Mouse (Mus musculus) hindbrain, embryonic 16.5 days (tissue): Measurements from ENCODE around the gene Hivep2. TPM values are rescaled to one million over a fixed set of nuclear protein-coding genes. Genes with fewer than 3 reads are reported as not detected.

Source experiments
- ATAC-seq: fragments of 200-750 bp; cut with Nextera tagmentation; 2 replicates; pipeline ENCODE4 v1.8.0; 2017; ENCODE audit warnings: moderate TSS enrichment, moderate library complexity
- H3K27ac ChIP-seq: fragments of 300-500 bp; sonication (generic); 2 replicates; pipeline ENCODE4 v1.5.1; 2014; ENCODE audit warnings: low read depth, mild to moderate bottlenecking, control low read depth, low read length, moderate library complexity
- H3K27me3 ChIP-seq: fragments of 300-500 bp; sonication (generic); replicated peaks from 2 replicates; pipeline ENCODE4 v1.6.1; 2014; ENCODE audit warnings: low read length; ENCODE audit not compliant: control insufficient read depth, insufficient read depth
- H3K36me3 ChIP-seq: fragments of 300-500 bp; sonication (generic); 2 replicates; pipeline ENCODE4 v1.6.1; 2014; ENCODE audit warnings: mild to moderate bottlenecking, low read length, moderate library complexity, mixed read lengths; ENCODE audit not compliant: control insufficient read depth, insufficient read depth
- H3K4me1 ChIP-seq: fragments of 300-500 bp; sonication (generic); 2 replicates; pipeline ENCODE4 v1.6.1; 2014; ENCODE audit warnings: low read depth, low read length; ENCODE audit not compliant: control insufficient read depth, insufficient read depth
- H3K4me2 ChIP-seq: fragments of 300-500 bp; sonication (generic); 2 replicates; pipeline ENCODE4 v1.6.1; 2014; ENCODE audit warnings: mild to moderate bottlenecking, low read length, control low read depth, moderate library complexity
- H3K4me3 ChIP-seq: fragments of 300-500 bp; sonication (generic); 2 replicates; pipeline ENCODE4 v1.5.1; 2014; ENCODE audit warnings: mild to moderate bottlenecking, low read length, control low read depth, moderate library complexity
- H3K9ac ChIP-seq: fragments of 300-500 bp; sonication (generic); 2 replicates; pipeline ENCODE4 v1.6.1; 2014; ENCODE audit warnings: low read depth, mild to moderate bottlenecking, control low read depth, low read length, moderate library complexity
- H3K9me3 ChIP-seq: fragments of 300-500 bp; sonication (generic); 2 replicates; pipeline ENCODE4 v1.6.1; 2014; ENCODE audit warnings: mild to moderate bottlenecking, low read length, moderate library complexity; ENCODE audit not compliant: control insufficient read depth
- WGBS: fragments of 180-500 bp; shearing (Covaris S2); extraction: QIAGEN DNeasy Blood & Tissue Kit; methylation state at CpG from one replicate; pipeline ENCODE4 v1.1.7; 2014; 5-methylcytosine and 5-hydroxymethylcytosine counted together
- polyA plus RNA-seq: library from polyadenylated mRNA; unstranded; fragments of >200 nt; fragmentation: Nextera tagmentation; extraction: Ambion mirVana; gene quantifications from 2 replicates; pipeline ENCODE4 v1.2.1, GENCODE M21; 2015

Gene Hivep2
- polyA plus RNA-seq, 1 experiment from 2014 or later, result 12.5 TPM

- no peaks in the 10 kb centered on the region for H3K36me3 ChIP-seq
- no peak overlapping the region for H3K9ac ChIP-seq
- WGBS, result 78% methylated on average over 7 of the region's 7 CpGs
- no peak overlapping the region for H3K27ac ChIP-seq
- H3K9me3 ChIP-seq, result peaks cover 2% of the 10 kb centered on the region; the same call in 1 of the 2 replicates
- H3K4me3 ChIP-seq, result no peak overlapping the region
- no peak for ATAC-seq
- H3K27me3 ChIP-seq, result no peaks in the 10 kb centered on the region
- no peak overlapping the region for H3K4me2 ChIP-seq
- H3K4me1 ChIP-seq, result no peaks in the 10 kb centered on the region
These were observed 121.4 kb downstream of the Hivep2 start for GRCm38 (mm10) chr10:14087316-14087715.

GRCm38 (mm10) chr10:14089488-14089887, 123.6 kb downstream of the Hivep2 start:
- Histone ChIP-seq H3K9me3 (peaks cover 2% of the 10 kb centered on the region; the same call in 1 of the 2 replicates), H3K27me3 (no peaks in the 10 kb centered on the region), H3K4me2 (no peak overlapping the region), H3K9ac (no peak overlapping the region), H3K4me1 (no peaks in the 10 kb centered on the region), H3K4me3 (no peak overlapping the region), H3K27ac (no peak overlapping the region), H3K36me3 (no peaks in the 10 kb centered on the region)
- WGBS, result 55% methylated on average over 9 of the region's 9 CpGs
- no peak for ATAC-seq

GRCm38 (mm10) chr10:14094033-14094432, 128.2 kb downstream of the Hivep2 start:
- H3K9ac ChIP-seq, result no peak overlapping the region
- H3K27me3 ChIP-seq, result no peaks in the 10 kb centered on the region
- ATAC-seq, result no peak
- WGBS, result 89% methylated on average over 4 of the region's 4 CpGs
- H3K4me3 ChIP-seq, result no peak overlapping the region
- no peaks in the 10 kb centered on the region for H3K36me3 ChIP-seq
- no peak overlapping the region for H3K27ac ChIP-seq
- peaks cover 2% of the 10 kb centered on the region; the same call in 1 of the 2 replicates for H3K9me3 ChIP-seq
- H3K4me2 ChIP-seq, result no peak overlapping the region
- no peaks in the 10 kb centered on the region for H3K4me1 ChIP-seq

GRCm38 (mm10) chr10:14096045-14096444, 130.2 kb downstream of the Hivep2 start:
- H3K27ac ChIP-seq, result no peak overlapping the region
- H3K27me3 ChIP-seq, result no peaks in the 10 kb centered on the region
- H3K4me1 ChIP-seq, result no peaks in the 10 kb centered on the region
- 76% methylated on average over 3 of the region's 3 CpGs for WGBS
- peaks cover 2% of the 10 kb centered on the region; the same call in 1 of the 2 replicates for H3K9me3 ChIP-seq
- no peak for ATAC-seq
- H3K9ac ChIP-seq, result no peak overlapping the region
- no peaks in the 10 kb centered on the region for H3K36me3 ChIP-seq
- H3K4me2 ChIP-seq, result no peak overlapping the region
- no peak overlapping the region for H3K4me3 ChIP-seq

GRCm38 (mm10) chr10:14099182-14099581, 133.3 kb downstream of the Hivep2 start:
- WGBS, result 81% methylated on average over 4 of the region's 4 CpGs
- no peak overlapping the region for H3K4me2 ChIP-seq
- H3K36me3 ChIP-seq, result no peaks in the 10 kb centered on the region
- no peak for ATAC-seq
- H3K27ac ChIP-seq, result no peak overlapping the region
- no peaks in the 10 kb centered on the region for H3K9me3 ChIP-seq
- no peaks in the 10 kb centered on the region for H3K4me1 ChIP-seq
- H3K27me3 ChIP-seq, result no peaks in the 10 kb centered on the region
- no peak overlapping the region for H3K9ac ChIP-seq
- H3K4me3 ChIP-seq, result no peak overlapping the region

GRCm38 (mm10) chr10:14100041-14100440, 134.2 kb downstream of the Hivep2 start:
- Histone ChIP-seq H3K27me3 (no peaks in the 10 kb centered on the region), H3K9me3 (no peaks in the 10 kb centered on the region), H3K27ac (no peak overlapping the region), H3K4me3 (no peak overlapping the region), H3K4me1 (no peaks in the 10 kb centered on the region), H3K4me2 (no peak overlapping the region), H3K36me3 (no peaks in the 10 kb centered on the region), H3K9ac (no peak overlapping the region)
- no peak for ATAC-seq
- WGBS, result 91% methylated on average over 8 of the region's 8 CpGs

GRCm38 (mm10) chr10:14100847-14101246, 135.0 kb downstream of the Hivep2 start:
- whole genome bisulfite sequencing, result 84% methylated on average over 3 of the region's 3 CpGs
- no peaks in the 10 kb centered on the region for H3K4me1 ChIP-seq

GRCm38 (mm10) chr10:14101966-14102365, 136.1 kb downstream of the Hivep2 start:
- Histone ChIP-seq H3K4me2 (no peak overlapping the region), H3K4me1 (no peaks in the 10 kb centered on the region), H3K27me3 (no peaks in the 10 kb centered on the region), H3K27ac (no peak overlapping the region), H3K9ac (no peak overlapping the region), H3K9me3 (no peaks in the 10 kb centered on the region), H3K36me3 (no peaks in the 10 kb centered on the region), H3K4me3 (no peak overlapping the region)
- ATAC-seq, result no peak
- 88% methylated on average over 5 of the region's 5 CpGs for WGBS

More at GRCm38 (mm10) chr10:14100847-14101246, 135.0 kb downstream of the Hivep2 start:
- H3K4me3 ChIP-seq, result no peak overlapping the region
- H3K36me3 ChIP-seq, result no peaks in the 10 kb centered on the region
- no peak overlapping the region for H3K27ac ChIP-seq
- no peak for ATAC-seq
- H3K27me3 ChIP-seq, result no peaks in the 10 kb centered on the region
- H3K9ac ChIP-seq, result no peak overlapping the region
- no peak overlapping the region for H3K4me2 ChIP-seq
- H3K9me3 ChIP-seq, result no peaks in the 10 kb centered on the region

- H3K27me3 ChIP-seq, result no peaks in the 10 kb centered on the region
- ATAC-seq, result no peak
- H3K4me1 ChIP-seq, result no peaks in the 10 kb centered on the region
- no peaks in the 10 kb centered on the region for H3K9me3 ChIP-seq
- no peak overlapping the region for H3K4me3 ChIP-seq
- no peaks in the 10 kb centered on the region for H3K36me3 ChIP-seq
- H3K9ac ChIP-seq, result no peak overlapping the region
- 75% methylated on average over 7 of the region's 7 CpGs for WGBS
- no peak overlapping the region for H3K27ac ChIP-seq
- H3K4me2 ChIP-seq, result no peak overlapping the region
These were observed 142.3 kb downstream of the Hivep2 start for GRCm38 (mm10) chr10:14107980-14108671.
